Mouse (Mus musculus) liver, embryonic 14.5 days (tissue): Measurements from ENCODE around the gene Fry.

Experiments used
- CTCF ChIP-seq: IDR thresholded peaks from 2 replicates; pipeline ENCODE4 v1.5.1; 2016; ENCODE audit warnings: antibody characterized with exemption, low read depth, control low read depth
- EP300 ChIP-seq: IDR thresholded peaks from 2 replicates; pipeline ENCODE4 v1.6.1; 2016; ENCODE audit warnings: antibody characterized with exemption, low read depth

DNA sequence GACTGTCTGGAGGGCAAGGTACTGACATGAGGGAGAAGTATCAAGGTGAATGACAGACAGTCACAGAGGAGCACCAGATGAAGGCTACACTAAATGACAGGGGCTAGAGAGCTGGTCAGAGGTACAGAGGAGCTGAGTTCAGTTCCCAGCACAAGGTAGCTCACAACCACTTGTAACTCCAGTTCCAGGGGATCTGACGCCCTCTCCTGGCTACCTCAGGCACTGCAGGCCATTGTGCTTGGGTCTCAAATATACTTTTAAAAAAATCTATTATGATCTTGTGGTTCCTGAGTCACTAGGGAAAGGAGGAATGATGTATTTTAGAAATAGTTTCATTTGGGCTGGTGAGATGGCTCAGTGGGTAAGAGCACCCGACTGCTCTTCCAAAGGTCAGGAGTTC lies 229.4 kb downstream of the Fry start:
- TF ChIP-seq CTCF (peak; percentile 33; the same call in 1 of the 2 replicates), EP300 (no peak)
